Mouse (Mus musculus) ES-E14 (cell line): ENCODE measurements at regions not wholly inside any gene's neighbourhood (a gene's known extent, or its start where the extent isn't known, plus 50 kb on each side); places are given as distances from the start of the nearest gene placed in this dataset.

Experiments used
- DNase-seq: peaks from one replicate; pipeline ENCODE4 v3.0.0-alpha.2; 2013; ENCODE audit warnings: low read depth, low spot score
- H3K27ac ChIP-seq: 2 replicates; pipeline ENCODE4 v1.5.1; 2012; ENCODE audit warnings: low read depth, mild to moderate bottlenecking, low read length, moderate library complexity, mixed read lengths; ENCODE audit not compliant: poor library complexity, insufficient read depth, severe bottlenecking
- H3K36me3 ChIP-seq: 2 replicates; pipeline ENCODE4 v1.6.1; 2012; ENCODE audit warnings: mild to moderate bottlenecking, low read length, moderate library complexity, mixed read lengths; ENCODE audit not compliant: control insufficient read depth, poor library complexity, insufficient read depth, severe bottlenecking
- H3K4me1 ChIP-seq, 2 experiments: fragments of 150-350 bp in 1 of 2; sonication (generic) in 1 of 2; 2 replicates each; pipeline ENCODE4 v1.6.1; 2012; ENCODE audit warnings: low read length in 2 of 2, mild to moderate bottlenecking in 1 of 2, mixed read lengths in 1 of 2; ENCODE audit not compliant: control insufficient read depth in 2 of 2, insufficient read depth in 2 of 2, poor library complexity in 1 of 2
- H3K4me3 ChIP-seq, 2 experiments: fragments of 150-350 bp in 1 of 2; sonication (generic) in 1 of 2; 2 replicates each; pipeline ENCODE4 v1.5.1; 2012; ENCODE audit warnings: low read length in 2 of 2, low read depth in 1 of 2, mild to moderate bottlenecking in 1 of 2, mixed read lengths in 1 of 2; ENCODE audit not compliant: insufficient read depth in 1 of 2, poor library complexity in 1 of 2, severe bottlenecking in 1 of 2
- H3K9ac ChIP-seq: 2 replicates; pipeline ENCODE4 v1.6.1; 2012; ENCODE audit warnings: low read depth, mild to moderate bottlenecking, low read length, mixed read lengths; ENCODE audit not compliant: poor library complexity, insufficient read depth, severe bottlenecking
- H3K9me3 ChIP-seq: fragments of 150-350 bp; sonication (generic); 2 replicates; pipeline ENCODE4 v1.6.1; 2012; ENCODE audit warnings: low read depth, mild to moderate bottlenecking, low read length; ENCODE audit not compliant: control insufficient read depth, insufficient read depth
- CHD2 ChIP-seq: IDR thresholded peaks from 2 replicates; pipeline ENCODE4 v1.6.1; 2014; ENCODE audit warnings: mild to moderate bottlenecking, low read depth, low read length, inconsistent platforms
- HCFC1 ChIP-seq: IDR thresholded peaks from 2 replicates; pipeline ENCODE4 v1.6.1; 2012; ENCODE audit warnings: low read length, inconsistent platforms, borderline replicate concordance; ENCODE audit not compliant: insufficient read depth
- MAFK ChIP-seq: IDR thresholded peaks from 2 replicates; pipeline ENCODE4 v1.6.1; 2014; ENCODE audit warnings: mild to moderate bottlenecking, low read depth, low read length, inconsistent platforms; ENCODE audit not compliant: insufficient read depth
- ZC3H11A ChIP-seq: IDR thresholded peaks from 2 replicates; pipeline ENCODE4 v1.6.1; 2012; ENCODE audit warnings: low read depth, mild to moderate bottlenecking, inconsistent platforms, low read length, borderline replicate concordance
- ZNF384 ChIP-seq: IDR thresholded peaks from 2 replicates; pipeline ENCODE4 v1.6.1; 2012; ENCODE audit warnings: low read depth, low read length, inconsistent platforms
- in situ Hi-C, 2 experiments: fragments of 600-800 bp; cut with MboI; formaldehyde crosslinking; loops; one replicate each; pipeline ENCODE4 v1.15.1; 2025; ENCODE audit warnings: low sequenced_read_pairs in 2 of 2, inconsistent platforms in 1 of 2; ENCODE audit not compliant: unreplicated experiment in 2 of 2

GRCm38 (mm10) chr7:136640771-136641170 is 253.6 kb upstream of the Mgmt start:
- H3K9ac ChIP-seq, result no peak overlapping the region
- no peak for DNase-seq
- H3K36me3 ChIP-seq, result no peaks in the 10 kb centered on the region
- H3K4me1 ChIP-seq, result no peaks in the 10 kb centered on the region
- no peak overlapping the region for H3K27ac ChIP-seq
- no peak for TF ChIP-seq ZNF384
- no peak for TF ChIP-seq MAFK
- no peak for TF ChIP-seq ZC3H11A
- TF ChIP-seq CHD2, result no peak
- TF ChIP-seq HCFC1, result no peak
- no peak overlapping the region for H3K4me3 ChIP-seq
- in situ Hi-C loops, result no loop called here
- no peaks in the 10 kb centered on the region for H3K9me3 ChIP-seq

- Histone ChIP-seq H3K4me3 (no peak overlapping the region), H3K27ac (no peak overlapping the region), H3K36me3 (no peaks in the 10 kb centered on the region), H3K9me3 (no peaks in the 10 kb centered on the region), H3K4me1 (no peaks in the 10 kb centered on the region), H3K9ac (no peak overlapping the region)
- TF ChIP-seq HCFC1 (no peak), CHD2 (no peak)
- DNase-seq, result no peak
- in situ Hi-C loops, result no loop called here
Observed at GRCm38 (mm10) chr7:136649796-136650195, 244.6 kb upstream of the Mgmt start.

- TF ChIP-seq HCFC1 (no peak), CHD2 (no peak), ZC3H11A (no peak), ZNF384 (no peak), MAFK (no peak)
- in situ Hi-C loops, result no loop called here
- Histone ChIP-seq H3K27ac (no peak overlapping the region), H3K9me3 (no peaks in the 10 kb centered on the region), H3K36me3 (no peaks in the 10 kb centered on the region), H3K4me1 (peaks cover 2 to 8% of the 10 kb centered on the region in 2 experiments; a peak in 3 of 4 replicates), H3K4me3 (no peak overlapping the region), H3K9ac (no peak overlapping the region)
- peak; percentile 27 for DNase-seq
Observed at GRCm38 (mm10) chr7:136659930-136660329, 234.5 kb upstream of the Mgmt start.

- Histone ChIP-seq H3K9ac (no peak overlapping the region), H3K27ac (no peak overlapping the region), H3K9me3 (no peaks in the 10 kb centered on the region), H3K4me3 (no peak overlapping the region), H3K36me3 (no peaks in the 10 kb centered on the region), H3K4me1 (peaks cover 2 to 8% of the 10 kb centered on the region in 2 experiments; a peak in 3 of 4 replicates)
- no peak for DNase-seq
- TF ChIP-seq CHD2 (no peak), ZC3H11A (no peak), MAFK (no peak), HCFC1 (no peak), ZNF384 (no peak)
- in situ Hi-C loops, result no loop called here
Observed at GRCm38 (mm10) chr7:136660401-136660800, 234.0 kb upstream of the Mgmt start.

GRCm38 (mm10) chr7:136664424-136665082 is 229.9 kb upstream of the Mgmt start:
- Histone ChIP-seq H3K4me3 (no peak overlapping the region), H3K36me3 (no peaks in the 10 kb centered on the region), H3K9me3 (no peaks in the 10 kb centered on the region), H3K9ac (no peak overlapping the region), H3K27ac (no peak overlapping the region), H3K4me1 (peaks cover 8 to 9% of the 10 kb centered on the region in 2 experiments)
- in situ Hi-C loops, result no loop called here
- DNase-seq, result no peak
- TF ChIP-seq ZC3H11A, result no peak
